Mouse (Mus musculus): ENCODE results near the gene Sfr1. TPM values are rescaled to one million over a fixed set of nuclear protein-coding genes. Genes with fewer than 3 reads are reported as not detected.
A peak's percentile ranks its signal among the peaks of the same experiment; 100 is the strongest.

Gene Sfr1
- polyA plus RNA-seq, 1 experiment from 2014 or later, result 273 TPM

- Histone ChIP-seq H3K27me3 (no peaks in the 10 kb centered on the region), H3K4me3 (replicated peaks) (no peak overlapping the region), H3K27ac (no peak overlapping the region), H3K4me1 (replicated peaks) (no peaks in the 10 kb centered on the region), H3K9me3 (no peaks in the 10 kb centered on the region), H3K36me3 (no peaks in the 10 kb centered on the region), H3K4me2 (no peak overlapping the region), H3K9ac (replicated peaks) (no peak overlapping the region)
- ATAC-seq (ENCODE audit: insufficient number of reproducible peaks, insufficient read depth, low FRiP score, low TSS enrichment, low read depth), result no peak
- 89% methylated on average over 9 of the region's 9 CpGs for WGBS
Observed at GRCm38 (mm10) chr19:47752456-47752855, 21.0 kb downstream of the Sfr1 start.

GRCm38 (mm10) chr19:47753921-47754320 is 22.4 kb downstream of the Sfr1 start:
- Histone ChIP-seq H3K4me2 (no peak overlapping the region), H3K4me1 (replicated peaks) (no peaks in the 10 kb centered on the region), H3K9ac (replicated peaks) (no peak overlapping the region), H3K4me3 (replicated peaks) (no peak overlapping the region), H3K27ac (no peak overlapping the region), H3K9me3 (no peaks in the 10 kb centered on the region), H3K36me3 (no peaks in the 10 kb centered on the region), H3K27me3 (no peaks in the 10 kb centered on the region)
- ATAC-seq (ENCODE audit: insufficient number of reproducible peaks, insufficient read depth, low FRiP score, low TSS enrichment, low read depth), result no peak
- WGBS, result 84% methylated on average over 4 of the region's 4 CpGs

GRCm38 (mm10) chr19:47754931-47755330 is 23.4 kb downstream of the Sfr1 start:
- Histone ChIP-seq H3K4me3 (replicated peaks) (no peak overlapping the region), H3K36me3 (no peaks in the 10 kb centered on the region), H3K27ac (no peak overlapping the region), H3K4me1 (replicated peaks) (no peaks in the 10 kb centered on the region), H3K4me2 (no peak overlapping the region), H3K27me3 (no peaks in the 10 kb centered on the region), H3K9ac (replicated peaks) (no peak overlapping the region), H3K9me3 (no peaks in the 10 kb centered on the region)
- WGBS, result 89% methylated on average over 9 of the region's 9 CpGs
- ATAC-seq (ENCODE audit: insufficient number of reproducible peaks, insufficient read depth, low FRiP score, low TSS enrichment, low read depth), result no peak

GRCm38 (mm10) chr19:47755625-47756024 is 24.1 kb downstream of the Sfr1 start:
- Histone ChIP-seq H3K4me3 (replicated peaks) (no peak overlapping the region), H3K4me2 (peak overlapping the region; percentile 35), H3K27me3 (no peaks in the 10 kb centered on the region), H3K27ac (no peak overlapping the region), H3K36me3 (no peaks in the 10 kb centered on the region), H3K9ac (replicated peaks) (no peak overlapping the region), H3K9me3 (no peaks in the 10 kb centered on the region), H3K4me1 (replicated peaks) (no peaks in the 10 kb centered on the region)
- ATAC-seq (ENCODE audit: insufficient number of reproducible peaks, insufficient read depth, low FRiP score, low TSS enrichment, low read depth), result no peak
- 59% methylated on average over 19 of the region's 19 CpGs for whole genome bisulfite sequencing

GRCm38 (mm10) chr19:47777847-47778246 is 46.4 kb downstream of the Sfr1 start:
- Histone ChIP-seq H3K27ac (no peak overlapping the region), H3K9ac (replicated peaks) (no peak overlapping the region), H3K27me3 (no peaks in the 10 kb centered on the region), H3K4me2 (no peak overlapping the region), H3K4me3 (replicated peaks) (no peak overlapping the region), H3K9me3 (no peaks in the 10 kb centered on the region), H3K4me1 (replicated peaks) (no peaks in the 10 kb centered on the region), H3K36me3 (no peaks in the 10 kb centered on the region)
- WGBS, result 74% methylated on average over 6 of the region's 6 CpGs
- no peak for ATAC-seq (ENCODE audit: insufficient number of reproducible peaks, insufficient read depth, low FRiP score, low TSS enrichment, low read depth)

GRCm38 (mm10) chr19:47780145-47780544 is 48.7 kb downstream of the Sfr1 start:
- Histone ChIP-seq H3K4me2 (no peak overlapping the region), H3K9ac (replicated peaks) (no peak overlapping the region), H3K9me3 (no peaks in the 10 kb centered on the region), H3K36me3 (no peaks in the 10 kb centered on the region), H3K27ac (no peak overlapping the region), H3K27me3 (no peaks in the 10 kb centered on the region), H3K4me1 (replicated peaks) (no peaks in the 10 kb centered on the region), H3K4me3 (replicated peaks) (no peak overlapping the region)
- 94% methylated on average over 7 of the region's 7 CpGs for WGBS
- no peak for ATAC-seq (ENCODE audit: insufficient number of reproducible peaks, insufficient read depth, low FRiP score, low TSS enrichment, low read depth)

GRCm38 (mm10) chr19:47780972-47781371 is 49.5 kb downstream of the Sfr1 start:
- no peak for ATAC-seq (ENCODE audit: insufficient number of reproducible peaks, insufficient read depth, low FRiP score, low TSS enrichment, low read depth)

GRCm38 (mm10) chr19:47783898-47784297 is 52.4 kb downstream of the Sfr1 start:
- Histone ChIP-seq H3K4me3 (replicated peaks) (no peak overlapping the region), H3K4me1 (replicated peaks) (no peaks in the 10 kb centered on the region), H3K4me2 (no peak overlapping the region), H3K9ac (replicated peaks) (no peak overlapping the region), H3K9me3 (no peaks in the 10 kb centered on the region), H3K36me3 (no peaks in the 10 kb centered on the region), H3K27ac (no peak overlapping the region), H3K27me3 (no peaks in the 10 kb centered on the region)
- WGBS, result 90% methylated on average over 6 of the region's 6 CpGs
- no peak for ATAC-seq (ENCODE audit: insufficient number of reproducible peaks, insufficient read depth, low FRiP score, low TSS enrichment, low read depth)

More at GRCm38 (mm10) chr19:47780972-47781371, 49.5 kb downstream of the Sfr1 start:
- Histone ChIP-seq H3K36me3 (no peaks in the 10 kb centered on the region), H3K4me1 (replicated peaks) (no peaks in the 10 kb centered on the region), H3K4me2 (no peak overlapping the region), H3K9me3 (no peaks in the 10 kb centered on the region), H3K9ac (replicated peaks) (no peak overlapping the region), H3K27me3 (no peaks in the 10 kb centered on the region), H3K27ac (no peak overlapping the region), H3K4me3 (replicated peaks) (no peak overlapping the region)
- 76% methylated on average over 11 of the region's 11 CpGs for WGBS

Small RNA genes lying within 50 kb of the gene (microRNA-seq; reads per million reads assigned to microRNA genes)
- not detected for gene Mir8090

Other genes with a start within 250 kb of the Sfr1 start
- 55.1 and 55.3 TPM in 2 replicates for gene Stn1, start 194.2 kb upstream of the Sfr1 start, polyA plus RNA-seq (2016; fragmentation: Nextera tagmentation; extraction: Ambion mirVana)
- gene Slk, start 152.0 kb upstream of the Sfr1 start, polyA plus RNA-seq (2016; fragmentation: Nextera tagmentation; extraction: Ambion mirVana), result 10.1 and 11.8 TPM in 2 replicates
- 9.1 and 9.3 TPM in 2 replicates for gene Col17a1, start 39.6 kb upstream of the Sfr1 start, polyA plus RNA-seq (2016; fragmentation: Nextera tagmentation; extraction: Ambion mirVana)
- 211 and 229 TPM in 2 replicates for gene Gsto1, start 123.3 kb downstream of the Sfr1 start, polyA plus RNA-seq (2016; fragmentation: Nextera tagmentation; extraction: Ambion mirVana)
- 0.59 and 0.97 TPM in 2 replicates for gene Gsto2, start 133.9 kb downstream of the Sfr1 start, polyA plus RNA-seq (2016; fragmentation: Nextera tagmentation; extraction: Ambion mirVana)
- 0.09 TPM in 1 of 2 replicates, not detected in the other for gene Cfap43, start 187.6 kb downstream of the Sfr1 start, polyA plus RNA-seq (2016; fragmentation: Nextera tagmentation; extraction: Ambion mirVana)
- 29.4 and 29.9 TPM in 2 replicates for gene Itprip, start 187.6 kb downstream of the Sfr1 start, polyA plus RNA-seq (2016; fragmentation: Nextera tagmentation; extraction: Ambion mirVana)
- gene Cfap58, start 206.0 kb downstream of the Sfr1 start, polyA plus RNA-seq (2016; fragmentation: Nextera tagmentation; extraction: Ambion mirVana), result 0.08 TPM in 1 of 2 replicates, not detected in the other

Measured in limb, embryonic 12.5 days (tissue).